Mouse (Mus musculus) lung, postnatal 0 days (tissue): ENCODE measurements around the gene Zfp772. TPM values are rescaled to one million over a fixed set of nuclear protein-coding genes. Genes with fewer than 3 reads are reported as not detected.
A peak's percentile ranks its signal among the peaks of the same experiment; 100 is the strongest.
"Not testable (repeated sequence)": the region's sequence is repeated elsewhere in the genome, so short reads cannot be mapped to it uniquely, and the experiment has no call there.

Experiments used
- ATAC-seq: fragments of 200-750 bp; cut with Nextera tagmentation; 2 replicates; pipeline ENCODE4 v1.8.0; 2017; ENCODE audit warnings: moderate library complexity
- DNase-seq: peaks from one replicate; pipeline ENCODE4 v3.0.0-alpha.2; 2016; ENCODE audit warnings: low spot score
- H3K27ac ChIP-seq: fragments of 300-500 bp; sonication (generic); 2 replicates; pipeline ENCODE4 v1.5.1; 2014; ENCODE audit warnings: antibody characterized with exemption, mild to moderate bottlenecking, low read length, mixed read lengths
- H3K27me3 ChIP-seq: fragments of 300-500 bp; sonication (generic); replicated peaks from 2 replicates; pipeline ENCODE4 v1.6.1; 2014; ENCODE audit warnings: low read length, mixed read lengths; ENCODE audit not compliant: insufficient read depth
- H3K36me3 ChIP-seq: fragments of 300-500 bp; sonication (generic); 2 replicates; pipeline ENCODE4 v1.6.1; 2014; ENCODE audit warnings: low read length, mixed read lengths; ENCODE audit not compliant: insufficient read depth
- H3K4me1 ChIP-seq: fragments of 300-500 bp; sonication (generic); 2 replicates; pipeline ENCODE4 v1.6.1; 2014; ENCODE audit warnings: antibody characterized with exemption, low read depth, low read length, mixed read lengths; ENCODE audit not compliant: insufficient read depth
- H3K4me2 ChIP-seq: fragments of 300-500 bp; sonication (generic); replicated peaks from 2 replicates; pipeline ENCODE4 v1.6.1; 2014; ENCODE audit warnings: low read depth, mild to moderate bottlenecking, low read length, moderate library complexity, mixed read lengths
- H3K4me3 ChIP-seq: fragments of 300-500 bp; sonication (generic); 2 replicates; pipeline ENCODE4 v1.5.1; 2014; ENCODE audit warnings: low read depth, low read length
- H3K9ac ChIP-seq: fragments of 300-500 bp; sonication (generic); replicated peaks from 2 replicates; pipeline ENCODE4 v1.6.1; 2014; ENCODE audit warnings: low read depth, mild to moderate bottlenecking
- H3K9me3 ChIP-seq: fragments of 300-500 bp; sonication (generic); 2 replicates; pipeline ENCODE4 v1.6.1; 2016; ENCODE audit warnings: low read length, mixed read lengths
- CTCF ChIP-seq: IDR thresholded peaks from 2 replicates; pipeline ENCODE4 v1.5.1; 2016; ENCODE audit warnings: antibody characterized with exemption, mild to moderate bottlenecking
- EP300 ChIP-seq: IDR thresholded peaks from 2 replicates; pipeline ENCODE4 v1.6.1; 2016; ENCODE audit warnings: antibody characterized with exemption, mild to moderate bottlenecking, control low read depth
- WGBS: fragments of 180-500 bp; shearing (Covaris S2); extraction: QIAGEN DNeasy Blood & Tissue Kit; methylation state at CpG from one replicate; pipeline ENCODE4 v1.1.7; 2014; 5-methylcytosine and 5-hydroxymethylcytosine counted together
- polyA plus RNA-seq: library from polyadenylated mRNA; unstranded; fragments of >200 nt; fragmentation: Nextera tagmentation; extraction: Ambion mirVana; gene quantifications from 2 replicates; pipeline ENCODE4 v1.2.1, GENCODE M21; 2015

Zfp772 gene
- 3.6 and 4.0 TPM in 2 replicates for polyA plus RNA-seq

GRCm38 (mm10) chr7:7209313-7210151 lies at the start of gene Zfp772:
TSS of gene Zfp772 (minus strand) at chr7:7209998.
- Histone ChIP-seq H3K4me2 (peak within 1 kb of the TSS; percentile 56), H3K4me3 (peak within 1 kb of the TSS; percentile 39), H3K9ac (peak within 1 kb of the TSS; percentile 39; the same call in 1 of the 2 replicates)
- not testable (repeated sequence) for H3K9me3 ChIP-seq, H3K36me3 ChIP-seq, H3K27ac ChIP-seq, ATAC-seq, H3K27me3 ChIP-seq, H3K4me1 ChIP-seq
- DNase-seq, result peak; percentile 40
- 3% methylated on average over 24 of the region's 24 CpGs for WGBS

DNA sequence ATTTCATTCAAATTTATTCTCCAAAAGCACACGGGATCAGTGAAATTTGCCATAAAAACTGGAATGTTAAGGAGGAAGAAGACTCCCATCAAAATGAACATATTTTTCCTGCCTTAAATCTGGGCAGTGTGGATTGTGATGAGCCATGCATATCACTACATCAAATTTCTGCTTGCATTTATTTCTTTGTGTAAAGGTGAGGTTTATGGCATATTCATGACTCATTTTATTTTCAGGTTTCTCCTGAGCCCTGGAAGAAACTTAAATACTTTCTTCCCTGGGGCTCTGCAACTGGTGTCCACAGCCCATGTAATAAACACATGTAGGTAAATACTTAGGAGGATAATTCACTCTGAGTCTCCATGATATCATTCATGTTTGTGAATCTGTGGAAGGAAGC lies 37.4 kb upstream of the Zfp772 start, which contains the start of gene Vmn2r29:
Gene Vmn2r29 (minus strand): TSS at position 101 of the 400 bp plus-strand sequence.
- H3K27ac ChIP-seq, H3K4me3 ChIP-seq, H3K9ac ChIP-seq, H3K9me3 ChIP-seq, H3K4me1 ChIP-seq, DNase-seq, ATAC-seq, H3K27me3 ChIP-seq, H3K4me2 ChIP-seq, H3K36me3 ChIP-seq: not testable (repeated sequence)
- WGBS, result no CpG with 5 or more reads among the region's 1 CpGs

- no peak overlapping the region for H3K27ac ChIP-seq
- H3K9ac ChIP-seq, result 0 out of 2 replicates have a peak overlapping the region, but pooled peaks have one; percentile 6
- peak; percentile 76 for DNase-seq
- no peaks in the 10 kb centered on the region for H3K27me3 ChIP-seq
- TF ChIP-seq EP300, result no peak
- peak; percentile 83 for TF ChIP-seq CTCF
- peak; percentile 98 for ATAC-seq
- WGBS, result 10% methylated on average over 18 of the region's 18 CpGs
- H3K4me1 ChIP-seq, result 0 out of 2 replicates have a peak, but pooled peaks cover 3% of the 10 kb centered on the region
- H3K4me2 ChIP-seq, result peak overlapping the region; percentile 50
- H3K4me3 ChIP-seq, result peak overlapping the region; percentile 49
- H3K9me3 ChIP-seq, result no peaks in the 10 kb centered on the region
- H3K36me3 ChIP-seq, result no peaks in the 10 kb centered on the region
Measured at GRCm38 (mm10) chr7:7188191-7188942, 21.4 kb downstream of the Zfp772 start.

GRCm38 (mm10) chr7:7187417-7188190 lies 22.2 kb downstream of the Zfp772 start:
- DNase-seq (no peak), ATAC-seq (peak; percentile 17)
- Histone ChIP-seq H3K27me3 (no peaks in the 10 kb centered on the region), H3K9me3 (no peaks in the 10 kb centered on the region), H3K4me1 (0 out of 2 replicates have a peak, but pooled peaks cover 3% of the 10 kb centered on the region), H3K4me2 (peak overlapping the region; percentile 50), H3K27ac (no peak overlapping the region), H3K4me3 (peak overlapping the region; percentile 49; the same call in 1 of the 2 replicates), H3K9ac (0 out of 2 replicates have a peak overlapping the region, but pooled peaks have one; percentile 6), H3K36me3 (0 out of 2 replicates have a peak, but pooled peaks cover 2% of the 10 kb centered on the region)
- TF ChIP-seq CTCF (no peak), EP300 (no peak)
- WGBS, result 10% methylated on average over 13 of the region's 13 CpGs

- Histone ChIP-seq H3K9me3 (no peaks in the 10 kb centered on the region), H3K4me3 (no peak overlapping the region), H3K9ac (no peak overlapping the region), H3K4me2 (no peak overlapping the region), H3K36me3 (0 out of 2 replicates have a peak, but pooled peaks cover 3% of the 10 kb centered on the region), H3K27me3 (no peaks in the 10 kb centered on the region), H3K4me1 (0 out of 2 replicates have a peak, but pooled peaks cover 3% of the 10 kb centered on the region), H3K27ac (no peak overlapping the region)
- no peak for DNase-seq
- 96% methylated on average over 1 of the region's 1 CpGs for WGBS
- ATAC-seq, result no peak
- no peak for TF ChIP-seq CTCF
- no peak for TF ChIP-seq EP300
Measured at GRCm38 (mm10) chr7:7185897-7186296, 23.9 kb downstream of the Zfp772 start.
